Mouse (Mus musculus): ENCODE measurements around the gene Ifnb1. TPM values are rescaled to one million over a fixed set of nuclear protein-coding genes. Genes with fewer than 3 reads are reported as not detected.

The Ifnb1 gene
- polyA plus RNA-seq, 1 experiment, result not detected

- DNase-seq, result no peak
- H3K4me1 ChIP-seq (replicated peaks; ENCODE audit: control insufficient read depth, insufficient read depth, low read length), result no peaks in the 10 kb centered on the region
- H3K27ac ChIP-seq (ENCODE audit: control insufficient read depth, insufficient read depth, low read length), result no peak overlapping the region
- no peak overlapping the region for H3K4me3 ChIP-seq (ENCODE audit: control insufficient read depth, insufficient read depth, low read length)
- 47% methylated on average over 2 of the region's 2 CpGs for WGBS
- TF ChIP-seq CTCF (IDR thresholded peaks at IDR 0.05; ENCODE audit: borderline replicate concordance, control insufficient read depth, extremely low read depth, insufficient read depth, low read length, poor library complexity), result no peak
- TF ChIP-seq POLR2A (IDR thresholded peaks at IDR 0.05; ENCODE audit: control insufficient read depth, extremely low read depth, insufficient read depth, low read length, poor library complexity), result no peak
- no peaks in the 10 kb centered on the region for H3K36me3 ChIP-seq (ENCODE audit: control insufficient read depth, insufficient read depth, low read length)
- no peaks in the 10 kb centered on the region for H3K27me3 ChIP-seq (ENCODE audit: control insufficient read depth, insufficient read depth, low read length)
These were observed 7.3 kb downstream of the Ifnb1 start for GRCm38 (mm10) chr4:88515250-88515649.

- peak; percentile 46 for DNase-seq
- no peak overlapping the region for H3K27ac ChIP-seq (ENCODE audit: control insufficient read depth, insufficient read depth, low read length)
- no peaks in the 10 kb centered on the region for H3K27me3 ChIP-seq (ENCODE audit: control insufficient read depth, insufficient read depth, low read length)
- no peaks in the 10 kb centered on the region for H3K4me1 ChIP-seq (replicated peaks; ENCODE audit: control insufficient read depth, insufficient read depth, low read length)
- 27% methylated on average over 4 of the region's 4 CpGs for WGBS
- H3K36me3 ChIP-seq (ENCODE audit: control insufficient read depth, insufficient read depth, low read length), result no peaks in the 10 kb centered on the region
- H3K4me3 ChIP-seq (ENCODE audit: control insufficient read depth, insufficient read depth, low read length), result no peak overlapping the region
- no peak for TF ChIP-seq POLR2A (IDR thresholded peaks at IDR 0.05; ENCODE audit: control insufficient read depth, extremely low read depth, insufficient read depth, low read length, poor library complexity)
- peak; percentile 42; the same call in 1 of the 2 replicates for TF ChIP-seq CTCF (IDR thresholded peaks at IDR 0.05; ENCODE audit: borderline replicate concordance, control insufficient read depth, extremely low read depth, insufficient read depth, low read length, poor library complexity)
These were observed 8.2 kb downstream of the Ifnb1 start for GRCm38 (mm10) chr4:88514403-88514802.

GRCm38 (mm10) chr4:88513743-88514142 is 8.8 kb downstream of the Ifnb1 start:
- H3K4me3 ChIP-seq (ENCODE audit: control insufficient read depth, insufficient read depth, low read length), result no peak overlapping the region
- no peaks in the 10 kb centered on the region for H3K4me1 ChIP-seq (replicated peaks; ENCODE audit: control insufficient read depth, insufficient read depth, low read length)
- no peaks in the 10 kb centered on the region for H3K27me3 ChIP-seq (ENCODE audit: control insufficient read depth, insufficient read depth, low read length)
- TF ChIP-seq POLR2A (IDR thresholded peaks at IDR 0.05; ENCODE audit: control insufficient read depth, extremely low read depth, insufficient read depth, low read length, poor library complexity), result no peak
- no peak for TF ChIP-seq CTCF (IDR thresholded peaks at IDR 0.05; ENCODE audit: borderline replicate concordance, control insufficient read depth, extremely low read depth, insufficient read depth, low read length, poor library complexity)
- H3K36me3 ChIP-seq (ENCODE audit: control insufficient read depth, insufficient read depth, low read length), result no peaks in the 10 kb centered on the region
- 91% methylated on average over 4 of the region's 4 CpGs for WGBS
- no peak for DNase-seq
- H3K27ac ChIP-seq (ENCODE audit: control insufficient read depth, insufficient read depth, low read length), result no peak overlapping the region

GRCm38 (mm10) chr4:88503753-88504152 is 18.8 kb downstream of the Ifnb1 start:
- no peak overlapping the region for H3K4me3 ChIP-seq (ENCODE audit: control insufficient read depth, insufficient read depth, low read length)
- H3K27me3 ChIP-seq (ENCODE audit: control insufficient read depth, insufficient read depth, low read length), result no peaks in the 10 kb centered on the region
- no peak overlapping the region for H3K27ac ChIP-seq (ENCODE audit: control insufficient read depth, insufficient read depth, low read length)
- TF ChIP-seq CTCF (IDR thresholded peaks at IDR 0.05; ENCODE audit: borderline replicate concordance, control insufficient read depth, extremely low read depth, insufficient read depth, low read length, poor library complexity) (no peak), POLR2A (IDR thresholded peaks at IDR 0.05; ENCODE audit: control insufficient read depth, extremely low read depth, insufficient read depth, low read length, poor library complexity) (no peak)
- no peak for DNase-seq
- 22% methylated on average over 4 of the region's 4 CpGs for WGBS
- H3K4me1 ChIP-seq (replicated peaks; ENCODE audit: control insufficient read depth, insufficient read depth, low read length), result no peaks in the 10 kb centered on the region; the same call in 1 of the 2 replicates
- no peaks in the 10 kb centered on the region for H3K36me3 ChIP-seq (ENCODE audit: control insufficient read depth, insufficient read depth, low read length)

GRCm38 (mm10) chr4:88501247-88501646 is 21.3 kb downstream of the Ifnb1 start:
- TF ChIP-seq CTCF (IDR thresholded peaks at IDR 0.05; ENCODE audit: borderline replicate concordance, control insufficient read depth, extremely low read depth, insufficient read depth, low read length, poor library complexity), result no peak
- no peak for TF ChIP-seq POLR2A (IDR thresholded peaks at IDR 0.05; ENCODE audit: control insufficient read depth, extremely low read depth, insufficient read depth, low read length, poor library complexity)
- WGBS, result 91% methylated on average over 3 of the region's 3 CpGs
- no peak for DNase-seq
- Histone ChIP-seq H3K36me3 (ENCODE audit: control insufficient read depth, insufficient read depth, low read length) (no peaks in the 10 kb centered on the region), H3K27me3 (ENCODE audit: control insufficient read depth, insufficient read depth, low read length) (no peaks in the 10 kb centered on the region), H3K4me3 (ENCODE audit: control insufficient read depth, insufficient read depth, low read length) (no peak overlapping the region), H3K4me1 (replicated peaks; ENCODE audit: control insufficient read depth, insufficient read depth, low read length) (no peaks in the 10 kb centered on the region; the same call in 1 of the 2 replicates), H3K27ac (ENCODE audit: control insufficient read depth, insufficient read depth, low read length) (no peak overlapping the region)

GRCm38 (mm10) chr4:88496321-88497018 is 26.1 kb downstream of the Ifnb1 start:
- TF ChIP-seq POLR2A (IDR thresholded peaks at IDR 0.05; ENCODE audit: control insufficient read depth, extremely low read depth, insufficient read depth, low read length, poor library complexity) (no peak), CTCF (IDR thresholded peaks at IDR 0.05; ENCODE audit: borderline replicate concordance, control insufficient read depth, extremely low read depth, insufficient read depth, low read length, poor library complexity) (no peak)
- no peak for DNase-seq
- Histone ChIP-seq H3K27ac (ENCODE audit: control insufficient read depth, insufficient read depth, low read length) (no peak overlapping the region), H3K4me3 (ENCODE audit: control insufficient read depth, insufficient read depth, low read length) (no peak overlapping the region), H3K27me3 (ENCODE audit: control insufficient read depth, insufficient read depth, low read length) (no peaks in the 10 kb centered on the region), H3K4me1 (replicated peaks; ENCODE audit: control insufficient read depth, insufficient read depth, low read length) (no peaks in the 10 kb centered on the region), H3K36me3 (ENCODE audit: control insufficient read depth, insufficient read depth, low read length) (no peaks in the 10 kb centered on the region)
- 58% methylated on average over 6 of the region's 6 CpGs for WGBS

Data from thymus, adult 2 months (tissue).